In the genomic region with DNA sequence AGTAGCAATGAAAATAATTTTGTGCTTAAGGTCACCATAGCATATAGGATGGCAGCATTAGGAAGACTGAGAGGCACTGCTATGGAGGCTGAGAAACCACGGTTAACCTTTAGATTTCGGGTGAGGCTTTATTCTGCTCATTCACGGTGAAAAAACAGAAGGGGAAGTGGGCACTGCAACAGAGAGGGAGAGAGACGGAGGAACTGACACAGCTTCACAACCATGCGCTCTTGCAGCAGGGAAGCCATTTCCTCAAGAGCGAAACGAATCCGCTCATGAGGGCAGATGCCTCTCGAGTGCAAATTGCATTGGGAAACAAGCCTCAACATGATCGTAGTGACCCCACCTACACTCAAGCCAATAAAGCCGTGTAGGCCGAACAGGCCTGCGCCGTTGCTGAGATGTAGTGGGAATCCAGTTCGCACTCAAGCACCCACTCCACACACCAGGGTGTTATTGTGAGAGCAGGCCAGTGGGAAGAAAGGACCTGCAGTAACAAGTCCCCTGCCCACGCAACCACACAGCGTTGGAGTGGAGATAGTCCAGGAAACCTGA, we compare ENCODE assay signal across 18 mouse cellular contexts. TPM values are rescaled to one million over a fixed set of nuclear protein-coding genes. Genes with fewer than 3 reads are reported as not detected.
A peak's percentile ranks its signal among the peaks of the same experiment; 100 is the strongest.
DNase-seq lines count a peak whose midpoint lies in the region; ATAC-seq and TF ChIP-seq lines count a peak whose summit lies in the region.
"Had no signal": no experiment of that assay in that cellular context is flagged by ENCODE, and none has a peak within 500 bp of the region (broad histone marks: within the 10 kb centered on the region; RNA-seq: fewer than 3 reads in every experiment).

No protein-coding gene starts in this region.

- no peak for TF ChIP-seq CTCF in CH12.LX (conservative IDR thresholded peaks at IDR 0.05 in 1 of 2, IDR thresholded peaks at IDR 0.05 in 1 of 2; ENCODE audit: low read depth in 2 of 2, low read length in 2 of 2)

- no peak overlapping the region for H3K4me2 ChIP-seq in CH12.LX (ENCODE audit: insufficient read depth, low read depth, poor library complexity, severe bottlenecking)
- H3K4me2 ChIP-seq: heart, embryonic 12.5 days; liver, embryonic 15.5 days had no signal

- H3K79me2 ChIP-seq in CH12.LX (replicated peaks; ENCODE audit: control insufficient read depth, extremely low read depth, insufficient read depth, poor library complexity, severe bottlenecking) = no peaks in the 10 kb centered on the region

- dilution Hi-C loops in CH12.LX (cut with MboI; ENCODE audit: extremely low pct_ligation_motif_present, extremely low pct_unique_long_range_greater_than_20kb, low sequenced_read_pairs) = no loop called here

- H3K9ac ChIP-seq in CH12.LX (ENCODE audit: insufficient read depth, low read depth) = no peak overlapping the region
- H3K9ac ChIP-seq: heart, embryonic 12.5 days; liver, embryonic 15.5 days had no signal

- peak; percentile 93 for ATAC-seq in common myeloid progenitor, adult 5-6 weeks (replicated peaks; ENCODE audit: low read depth, poor library complexity, severe bottlenecking)
- ATAC-seq: forebrain, embryonic 14.5 days; Patski had no signal

- peaks cover 9% of the 10 kb centered on the region for H3K27me3 ChIP-seq in CH12.LX (replicated peaks)
- H3K27me3 ChIP-seq: heart, embryonic 12.5 days; liver, embryonic 15.5 days; Patski had no signal

- no peaks in the 10 kb centered on the region for H3K9me3 ChIP-seq in CH12.LX (replicated peaks; ENCODE audit: low read length)
- H3K9me3 ChIP-seq: heart, embryonic 12.5 days; liver, embryonic 15.5 days had no signal

- TF ChIP-seq EP300 in CH12.LX (IDR thresholded peaks at IDR 0.05; ENCODE audit: low read length) = 0 out of 2 replicates have a peak, but pooled peaks have one; percentile 30

- H3K36me3 ChIP-seq in CH12.LX (replicated peaks in 1 of 2; ENCODE audit: control insufficient read depth in 1 of 2, insufficient read depth in 1 of 2, low read length in 1 of 2) = no peaks in the 10 kb centered on the region
- H3K36me3 ChIP-seq: heart, embryonic 12.5 days; liver, embryonic 15.5 days had no signal

- DNase-seq in lung, adult 18-20 months = peak; percentile 30 to 37
- DNase-seq in lung, postnatal 25 days (ENCODE audit: low spot score) = no peak
- no peak for DNase-seq in CH12.LX (ENCODE audit: extremely low read depth)
- peak; percentile 19 to 52 for DNase-seq in monocyte, adult 2 months (ENCODE audit: low read depth in 1 of 2, low spot score in 2 of 2)
- DNase-seq in urinary bladder, adult 2 months (ENCODE audit: low spot score) = no peak
- DNase-seq in ovary, postnatal 36 days (ENCODE audit: low spot score) = no peak
- no peak for DNase-seq in testis, postnatal 14 days (ENCODE audit: low spot score)
- DNase-seq: adrenal gland, adult 2 months; cerebellum, postnatal 10 days; kidney, adult 18-20 months; kidney, postnatal 25 days; layer of hippocampus, adult 9-11 months; right cerebral cortex, postnatal 4 days had no signal

- peak overlapping the region in 1 of 3 experiments; percentile 11 for H3K4me3 ChIP-seq in CH12.LX (replicated peaks in 1 of 3; ENCODE audit: low read depth in 2 of 3, low read length in 2 of 3, poor library complexity in 1 of 3)
- H3K4me3 ChIP-seq: heart, embryonic 12.5 days; liver, embryonic 15.5 days had no signal

- TF ChIP-seq POLR2A in CH12.LX (IDR thresholded peaks at IDR 0.05; ENCODE audit: low read depth, low read length) = no peak

- TF ChIP-seq RAD21 in CH12.LX (IDR thresholded peaks at IDR 0.05; ENCODE audit: low read depth, low read length) = no peak

- peaks cover 8 to 9% of the 10 kb centered on the region in 2 experiments for H3K4me1 ChIP-seq in CH12.LX (ENCODE audit: control insufficient read depth in 1 of 2, insufficient read depth in 2 of 2)
- H3K4me1 ChIP-seq: liver, embryonic 15.5 days had no signal

- no peak overlapping the region for H3K27ac ChIP-seq in CH12.LX (ENCODE audit: insufficient read depth, low read depth)
- H3K27ac ChIP-seq: liver, embryonic 15.5 days had no signal

- in situ Hi-C loops in CH12.LX (cut with MboI; ENCODE audit: low pct_ligation_motif_present, low pct_unique_long_range_greater_than_20kb, low sequenced_read_pairs) = no loop called here

TF ChIP-seq in CH12.LX, 34 proteins besides CTCF, POLR2A, EP300 and RAD21:
- TF ChIP-seq MAZ (IDR thresholded peaks at IDR 0.05; ENCODE audit: low read depth, low read length) (no peak), MAX (IDR thresholded peaks at IDR 0.05; ENCODE audit: low read length) (peak; percentile 71), MYC (IDR thresholded peaks at IDR 0.05; ENCODE audit: low read depth, low read length) (peak; percentile 60; the same call in 1 of the 2 replicates), ELF1 (IDR thresholded peaks at IDR 0.05; ENCODE audit: low read depth, low read length) (0 out of 2 replicates have a peak, but pooled peaks have one; percentile 27), USF2 (conservative IDR thresholded peaks at IDR 0.05; ENCODE audit: low read depth, low read length) (no peak), ZNF384 (IDR thresholded peaks at IDR 0.05; ENCODE audit: low read depth, low read length) (0 out of 2 replicates have a peak, but pooled peaks have one; percentile 15), NELFE (IDR thresholded peaks at IDR 0.05; ENCODE audit: low read depth, low read length) (no peak), IRF4 (IDR thresholded peaks at IDR 0.05; ENCODE audit: low read depth, low read length) (peak; percentile 49; the same call in 1 of the 2 replicates)

RNA-seq across cellular contexts. Expression of a gene that starts 18.3 kb away (rescaled TPM):
- 4.0 and 8.3 TPM in 2 replicates for total RNA-seq in CH12.LX (2012; rRNA removed)
- 0.23 and 0.26 TPM in 2 replicates for total RNA-seq in CH12.LX (2014; rRNA removed)
- 0.25 and 0.36 TPM in 2 replicates for polyA plus RNA-seq in CH12.LX (2012; ENCODE audit: insufficient read length, low read depth)
- total RNA-seq in common myeloid progenitor, adult 5-6 weeks (2017) = 10.2 and 16.6 TPM in 2 replicates
- 40.5 and 49.0 TPM in 2 replicates for polyA plus RNA-seq in urinary bladder, adult 2 months (2012; rRNA removed)

Comparison
In these comparisons a context has a peak if more than half of its experiments do, and no peak if none do; other contexts are left out.
1. DNase-seq: peak in lung, adult 18-20 months (2 of 2) and monocyte, adult 2 months (2 of 2); none in lung, postnatal 25 days (single experiment), CH12.LX (single experiment), urinary bladder, adult 2 months (single experiment), ovary, postnatal 36 days (single experiment) and testis, postnatal 14 days (single experiment).